Mouse (Mus musculus) liver (tissue): Measurements from ENCODE around the gene Mccc1.

Experiments used
- DNase-seq: peaks from one replicate; pipeline ENCODE4 v3.0.0-alpha.2; 2020; ENCODE audit warnings: mixed read lengths

The Mccc1 gene

GRCm38 (mm10) chr3:36000275-36001239, at the start of gene Mccc1:
TSS of gene Mccc1 (minus strand) at chr3:36000678.
- DNase-seq, result peak; percentile 91

- DNase-seq, result no peak
These were observed 48.6 kb upstream of the Mccc1 start for GRCm38 (mm10) chr3:36049106-36049505.

GRCm38 (mm10) chr3:36045086-36045485, 44.6 kb upstream of the Mccc1 start:
- DNase-seq, result no peak

GRCm38 (mm10) chr3:36044520-36044919, 44.0 kb upstream of the Mccc1 start:
- no peak for DNase-seq

- DNase-seq, result no peak
These were observed 31.4 kb upstream of the Mccc1 start for GRCm38 (mm10) chr3:36031740-36032510.

- DNase-seq, result no peak
These were observed 29.5 kb upstream of the Mccc1 start for GRCm38 (mm10) chr3:36029993-36030392.

GRCm38 (mm10) chr3:36025732-36026131, 25.3 kb upstream of the Mccc1 start:
- no peak for DNase-seq

GRCm38 (mm10) chr3:36011239-36011638, 10.8 kb upstream of the Mccc1 start:
- no peak for DNase-seq

GRCm38 (mm10) chr3:36008411-36009154, 8.1 kb upstream of the Mccc1 start:
- DNase-seq, result no peak

GRCm38 (mm10) chr3:36004028-36004895, 3.8 kb upstream of the Mccc1 start:
- DNase-seq, result no peak

GRCm38 (mm10) chr3:35994552-35995531, 5.6 kb downstream of the Mccc1 start:
- DNase-seq, result no peak

- DNase-seq, result no peak
These were observed 9.8 kb downstream of the Mccc1 start for GRCm38 (mm10) chr3:35990715-35991114.

- no peak for DNase-seq
These were observed 12.4 kb downstream of the Mccc1 start for GRCm38 (mm10) chr3:35988031-35988430.

- DNase-seq, result no peak
These were observed 14.2 kb downstream of the Mccc1 start for GRCm38 (mm10) chr3:35986266-35986665.

- DNase-seq, result peak; percentile 29
These were observed 26.9 kb downstream of the Mccc1 start for GRCm38 (mm10) chr3:35973551-35973950.

- peak; percentile 24 for DNase-seq
These were observed 27.5 kb downstream of the Mccc1 start for GRCm38 (mm10) chr3:35972985-35973384.

- no peak for DNase-seq
These were observed 29.3 kb downstream of the Mccc1 start for GRCm38 (mm10) chr3:35971149-35971548.

GRCm38 (mm10) chr3:35970441-35970840, 30.0 kb downstream of the Mccc1 start:
- DNase-seq, result no peak

GRCm38 (mm10) chr3:35967366-35967921, 33.0 kb downstream of the Mccc1 start:
- no peak for DNase-seq

- DNase-seq, result no peak
These were observed 34.0 kb downstream of the Mccc1 start for GRCm38 (mm10) chr3:35966493-35966892.
